Mouse (Mus musculus) cortical plate, adult 2 months (tissue): ENCODE data around the gene Gpr161.

Source experiments
- CTCF ChIP-seq: fragments of 200-500 bp; IDR thresholded peaks from 2 replicates; pipeline ENCODE4 v1.5.1; 2011; ENCODE audit warnings: mild to moderate bottlenecking, control low read depth, low read length; ENCODE audit not compliant: insufficient read depth; ENCODE audit errors: extremely low read depth
- POLR2A ChIP-seq: fragments of 200-500 bp; IDR thresholded peaks from 2 replicates; pipeline ENCODE4 v1.6.1; 2011; ENCODE audit warnings: mild to moderate bottlenecking, low read length, control low read depth; ENCODE audit not compliant: insufficient read depth; ENCODE audit errors: extremely low read depth

DNA sequence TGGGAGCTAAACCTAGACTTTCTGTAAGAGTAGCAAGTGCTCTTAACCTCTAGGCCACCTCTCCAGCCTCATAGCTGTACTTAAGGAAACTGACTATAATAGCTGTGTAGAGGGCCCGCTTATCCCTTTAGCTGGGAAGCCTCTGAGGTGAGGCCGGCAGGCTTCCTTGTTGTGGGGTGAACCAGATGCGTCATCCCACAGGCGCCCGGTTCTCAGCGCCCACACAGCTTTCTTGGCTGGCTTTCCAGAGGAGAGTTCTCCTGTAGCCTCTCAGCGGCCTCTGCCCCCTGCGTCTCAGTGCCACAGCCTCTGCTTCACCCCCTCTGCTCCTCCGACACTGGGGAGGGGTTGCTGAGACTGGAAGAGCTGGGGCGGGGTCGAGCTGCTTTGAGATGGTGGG is 20.8 kb downstream of the Gpr161 start:
- TF ChIP-seq POLR2A: no peak
- no peak for TF ChIP-seq CTCF
